ENCODE assay signal across 13 mouse cellular contexts in genomic region chr1:171187851-171188700, GRCm38 (mm10). TPM values are rescaled to one million over a fixed set of nuclear protein-coding genes. Genes with fewer than 3 reads are reported as not detected.
DNase-seq lines count a peak whose midpoint lies in the region; ATAC-seq and TF ChIP-seq lines count a peak whose summit lies in the region.
"Had no signal": no experiment of that assay in that cellular context is flagged by ENCODE, and none has a peak within 500 bp of the region (broad histone marks: within the 10 kb centered on the region; RNA-seq: fewer than 3 reads in every experiment).

No protein-coding gene starts in this region.

- no peaks in the 10 kb centered on the region for H3K9me3 ChIP-seq in heart, embryonic 16.5 days (replicated peaks; ENCODE audit: control insufficient read depth, low read length)
- H3K9me3 ChIP-seq in midbrain, embryonic 14.5 days (ENCODE audit: control insufficient read depth, low read length) = no peaks in the 10 kb centered on the region
- H3K9me3 ChIP-seq: kidney, embryonic 15.5 days had no signal

- TF ChIP-seq POLR2A in brain, embryonic 14.5 days (IDR thresholded peaks at IDR 0.05; ENCODE audit: borderline replicate concordance, extremely low read depth, insufficient read depth, insufficient read length, poor library complexity, severe bottlenecking) = no peak

- no peak for ATAC-seq in heart, embryonic 16.5 days (replicated peaks; ENCODE audit: extremely low read depth, insufficient read depth, low FRiP score)
- peak; percentile 65 for ATAC-seq in granulocyte monocyte progenitor cell, adult 5-6 weeks (replicated peaks; ENCODE audit: poor library complexity, severe bottlenecking)
- no peak for ATAC-seq in midbrain, embryonic 14.5 days (ENCODE audit: low FRiP score, low TSS enrichment)

- H3K27me3 ChIP-seq in heart, embryonic 16.5 days (ENCODE audit: control insufficient read depth, insufficient read depth, low read length) = no peaks in the 10 kb centered on the region
- no peaks in the 10 kb centered on the region; the same call in 1 of the 2 replicates for H3K27me3 ChIP-seq in midbrain, embryonic 14.5 days (ENCODE audit: control insufficient read depth, insufficient read depth, low read length)

- no peak overlapping the region for H3K4me2 ChIP-seq in heart, embryonic 16.5 days (ENCODE audit: low read depth, low read length)
- H3K4me2 ChIP-seq in midbrain, embryonic 14.5 days (ENCODE audit: low read length) = no peak overlapping the region

- no peaks in the 10 kb centered on the region for H3K36me3 ChIP-seq in heart, embryonic 16.5 days (ENCODE audit: control insufficient read depth, insufficient read depth)
- H3K36me3 ChIP-seq in midbrain, embryonic 14.5 days (ENCODE audit: control insufficient read depth, insufficient read depth, low read length) = no peaks in the 10 kb centered on the region
- H3K36me3 ChIP-seq: kidney, embryonic 15.5 days had no signal

- WGBS in heart, embryonic 16.5 days = 72% methylated on average over 13 of the region's 13 CpGs
- 12% methylated on average over 13 of the region's 13 CpGs for WGBS in midbrain, embryonic 14.5 days

- peak overlapping the region; percentile 96 for H3K27ac ChIP-seq in heart, embryonic 16.5 days (ENCODE audit: low read length)
- no peak overlapping the region for H3K27ac ChIP-seq in midbrain, embryonic 14.5 days (replicated peaks; ENCODE audit: low read depth, low read length)
- H3K27ac ChIP-seq: kidney, embryonic 15.5 days had no signal

- TF ChIP-seq CTCF in brain, embryonic 14.5 days (IDR thresholded peaks at IDR 0.05; ENCODE audit: borderline replicate concordance, extremely low read depth, insufficient read depth, insufficient read length) = no peak

- H3K4me3 ChIP-seq in heart, embryonic 16.5 days (ENCODE audit: low read length) = no peak overlapping the region
- H3K4me3 ChIP-seq in midbrain, embryonic 14.5 days (replicated peaks; ENCODE audit: low read depth, low read length) = no peak overlapping the region
- H3K4me3 ChIP-seq: kidney, embryonic 15.5 days had no signal

- peaks cover 48% of the 10 kb centered on the region for H3K4me1 ChIP-seq in heart, embryonic 16.5 days (ENCODE audit: control insufficient read depth, insufficient read depth, low read length)
- peaks cover 18% of the 10 kb centered on the region for H3K4me1 ChIP-seq in midbrain, embryonic 14.5 days (ENCODE audit: control insufficient read depth, insufficient read depth, low read length)

- no peak overlapping the region for H3K9ac ChIP-seq in heart, embryonic 16.5 days (ENCODE audit: low read length)
- no peak overlapping the region for H3K9ac ChIP-seq in midbrain, embryonic 14.5 days (replicated peaks; ENCODE audit: low read length)
- H3K9ac ChIP-seq: kidney, embryonic 15.5 days; lung, embryonic 14.5 days had no signal

- DNase-seq in heart, postnatal 25 days (ENCODE audit: low spot score) = no peak
- peak; percentile 48 for DNase-seq in brain, embryonic 14.5 days (ENCODE audit: low read depth)
- peak; percentile 38 for DNase-seq in midbrain, embryonic 14.5 days
- DNase-seq in left cerebral cortex, postnatal 14 days (ENCODE audit: low spot score in 2 of 2) = no peak
- no peak for DNase-seq in layer of hippocampus, adult 11-12 months (ENCODE audit: low spot score)
- no peak for DNase-seq in frontal cortex, postnatal 36 days (ENCODE audit: low spot score in 2 of 2)
- DNase-seq: gastrocnemius, postnatal 14 days; thymus, postnatal 36 days had no signal

- intact Hi-C loops in heart, postnatal 25 days (cut with DNase I) = no loop called here
- intact Hi-C loops in left cerebral cortex, postnatal 14 days (cut with DNase I) = no loop called here

RNA-seq across cellular contexts. Expression of gene Pcp4l1, which starts 8.0 kb away (rescaled TPM):
- 48.9 and 57.2 TPM in 2 replicates for polyA plus RNA-seq in heart, embryonic 16.5 days (2015; fragmentation: Nextera tagmentation; extraction: Ambion mirVana)
- total RNA-seq in heart, postnatal 25 days (2021) = 100 to 1,000 TPM; 253 to 281 TPM
- polyA plus RNA-seq in brain, embryonic 14.5 days (2012; rRNA removed) = 10.0 and 22.6 TPM in 2 replicates
- 11.7 and 11.8 TPM in 2 replicates for total RNA-seq in granulocyte monocyte progenitor cell, adult 5-6 weeks (2014; fragmentation: Nextera tagmentation)
- total RNA-seq in granulocyte monocyte progenitor cell, adult 5-6 weeks (2017) = 13.7 TPM in 2 replicates
- polyA plus RNA-seq in midbrain, embryonic 14.5 days (2014; fragmentation: Nextera tagmentation; extraction: Ambion mirVana) = 20.0 and 20.5 TPM in 2 replicates
- 10 to 100 TPM; 47.4 to 67.2 TPM for total RNA-seq in left cerebral cortex, postnatal 14 days (2021)

RNA-seq across cellular contexts. Expression of gene Nr1i3, which starts 25.7 kb away (rescaled TPM):
- polyA plus RNA-seq in heart, embryonic 16.5 days (2015; fragmentation: Nextera tagmentation; extraction: Ambion mirVana) = 0.35 and 0.43 TPM in 2 replicates
- not detected for total RNA-seq in heart, postnatal 25 days (2021)
- 0.03 and 0.09 TPM in 2 replicates for polyA plus RNA-seq in brain, embryonic 14.5 days (2012; rRNA removed)
- total RNA-seq in granulocyte monocyte progenitor cell, adult 5-6 weeks (2014; fragmentation: Nextera tagmentation) = not detected in 2 replicates
- total RNA-seq in granulocyte monocyte progenitor cell, adult 5-6 weeks (2017) = 0.10 and 0.17 TPM in 2 replicates
- 0.34 and 0.39 TPM in 2 replicates for polyA plus RNA-seq in midbrain, embryonic 14.5 days (2014; fragmentation: Nextera tagmentation; extraction: Ambion mirVana)
- not detected for total RNA-seq in left cerebral cortex, postnatal 14 days (2021)
- total RNA-seq: gastrocnemius, postnatal 14 days had no signal

RNA-seq across cellular contexts. Expression of gene Tomm40l, which starts 34.2 kb away (rescaled TPM):
- 60.7 and 68.9 TPM in 2 replicates for polyA plus RNA-seq in heart, embryonic 16.5 days (2015; fragmentation: Nextera tagmentation; extraction: Ambion mirVana)
- total RNA-seq in heart, postnatal 25 days (2021) = 100 to 1,000 TPM in 1 of 2 experiments, 10 to 100 TPM in 1; 88.9 to 101 TPM
- polyA plus RNA-seq in brain, embryonic 14.5 days (2012; rRNA removed) = 35.8 and 38.1 TPM in 2 replicates
- total RNA-seq in granulocyte monocyte progenitor cell, adult 5-6 weeks (2014; fragmentation: Nextera tagmentation) = 30.1 and 30.3 TPM in 2 replicates
- total RNA-seq in granulocyte monocyte progenitor cell, adult 5-6 weeks (2017) = 20.7 and 21.2 TPM in 2 replicates
- 35.3 and 40.4 TPM in 2 replicates for polyA plus RNA-seq in midbrain, embryonic 14.5 days (2014; fragmentation: Nextera tagmentation; extraction: Ambion mirVana)
- 10 to 100 TPM; 69.6 to 72.1 TPM for total RNA-seq in left cerebral cortex, postnatal 14 days (2021)

RNA-seq across cellular contexts. Expression of gene Apoa2, which starts 36.8 kb away (rescaled TPM):
- polyA plus RNA-seq in heart, embryonic 16.5 days (2015; fragmentation: Nextera tagmentation; extraction: Ambion mirVana) = 10.6 and 11.9 TPM in 2 replicates
- total RNA-seq in heart, postnatal 25 days (2021) = 1 to 10 TPM; 2.9 to 3.0 TPM
- polyA plus RNA-seq in brain, embryonic 14.5 days (2012; rRNA removed) = 2.7 and 3.7 TPM in 2 replicates
- total RNA-seq in granulocyte monocyte progenitor cell, adult 5-6 weeks (2014; fragmentation: Nextera tagmentation) = 4.5 and 6.9 TPM in 2 replicates
- 3.7 and 8.0 TPM in 2 replicates for total RNA-seq in granulocyte monocyte progenitor cell, adult 5-6 weeks (2017)
- 3.3 and 4.1 TPM in 2 replicates for polyA plus RNA-seq in midbrain, embryonic 14.5 days (2014; fragmentation: Nextera tagmentation; extraction: Ambion mirVana)
- 1 to 10 TPM; 1.6 to 4.9 TPM for total RNA-seq in left cerebral cortex, postnatal 14 days (2021)
- total RNA-seq: gastrocnemius, postnatal 14 days had no signal
- polyA plus RNA-seq: small intestine, adult 2 months had no signal

RNA-seq across cellular contexts. Expression of gene Mpz, which starts 37.6 kb away (rescaled TPM):
- 0.44 and 1.1 TPM in 2 replicates for polyA plus RNA-seq in heart, embryonic 16.5 days (2015; fragmentation: Nextera tagmentation; extraction: Ambion mirVana)
- total RNA-seq in heart, postnatal 25 days (2021) = 1 to 10 TPM in 1 of 2 experiments, under 1 TPM in 1; 0.29 to 6.7 TPM
- polyA plus RNA-seq in brain, embryonic 14.5 days (2012; rRNA removed) = 1.1 and 5.1 TPM in 2 replicates
- 2.0 TPM in 1 of 2 replicates, not detected in the other for total RNA-seq in granulocyte monocyte progenitor cell, adult 5-6 weeks (2014; fragmentation: Nextera tagmentation)
- total RNA-seq in granulocyte monocyte progenitor cell, adult 5-6 weeks (2017) = not detected in 2 replicates
- polyA plus RNA-seq in midbrain, embryonic 14.5 days (2014; fragmentation: Nextera tagmentation; extraction: Ambion mirVana) = 0.39 and 0.51 TPM in 2 replicates
- not detected for total RNA-seq in left cerebral cortex, postnatal 14 days (2021)

Comparison
In these comparisons a context has a peak if more than half of its experiments do, and no peak if none do; other contexts are left out.
1. DNase-seq: peak in brain, embryonic 14.5 days (single experiment) and midbrain, embryonic 14.5 days (single experiment); none in heart, postnatal 25 days (single experiment), left cerebral cortex, postnatal 14 days (0 of 2), layer of hippocampus, adult 11-12 months (single experiment) and frontal cortex, postnatal 36 days (0 of 2).